Mouse (Mus musculus) retina, embryonic 14.5 days (tissue): ENCODE measurements at regions not wholly inside any gene's neighbourhood (a gene's known extent, or its start where the extent isn't known, plus 50 kb on each side); places are given as distances from the start of the nearest gene placed in this dataset.
"Not testable (repeated sequence)": the region's sequence is repeated elsewhere in the genome, so short reads cannot be mapped to it uniquely, and the experiment has no call there.

Experiments
- DNase-seq: peaks from one replicate; pipeline ENCODE4 v3.0.0-alpha.2; 2015; ENCODE audit warnings: low spot score

DNA sequence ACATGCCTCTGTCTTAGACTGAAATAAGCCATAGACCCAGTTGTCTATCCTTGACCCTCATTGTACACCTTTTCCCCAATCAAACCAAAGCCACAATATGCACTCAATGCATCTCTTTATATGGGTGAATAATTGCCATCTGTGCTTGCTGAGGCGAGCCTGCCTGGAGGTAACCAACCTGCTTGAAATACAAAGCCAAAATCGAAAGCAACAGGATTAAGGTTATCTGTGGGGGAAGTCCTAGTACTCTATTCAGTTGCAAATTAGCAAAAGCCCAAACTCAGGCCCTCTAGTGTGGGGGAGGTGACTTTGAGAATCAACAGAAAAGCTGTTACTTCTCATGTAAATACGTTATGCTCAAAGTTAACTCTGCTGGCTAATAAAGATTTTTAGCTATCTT is 246.2 kb upstream of the Fundc1 start:
- no peak for DNase-seq

GRCm38 (mm10) chrX:17817651-17818050 is 245.5 kb upstream of the Fundc1 start:
- no peak for DNase-seq

GRCm38 (mm10) chrX:17788048-17788447 is 215.9 kb upstream of the Fundc1 start:
- not testable (repeated sequence) for DNase-seq

DNA sequence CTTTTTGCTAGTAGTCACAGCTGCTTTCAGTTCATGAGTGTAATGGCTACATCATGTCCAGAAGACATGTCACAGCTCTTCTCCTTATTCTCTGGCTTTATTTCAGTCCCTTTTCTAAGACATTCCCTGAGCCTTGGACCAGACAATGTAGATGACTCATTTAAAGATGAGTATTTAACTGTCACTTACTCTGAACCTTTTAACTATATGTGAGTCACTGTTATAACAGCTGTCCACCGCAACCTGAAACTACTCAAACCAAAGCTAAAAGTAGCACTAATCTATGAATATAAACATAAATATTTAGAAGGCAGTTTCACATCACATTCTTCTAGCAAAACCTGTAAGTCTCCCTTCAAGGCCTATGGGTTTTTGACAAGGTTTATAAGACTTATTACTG is 203.8 kb upstream of the Fundc1 start:
- no peak for DNase-seq

DNA sequence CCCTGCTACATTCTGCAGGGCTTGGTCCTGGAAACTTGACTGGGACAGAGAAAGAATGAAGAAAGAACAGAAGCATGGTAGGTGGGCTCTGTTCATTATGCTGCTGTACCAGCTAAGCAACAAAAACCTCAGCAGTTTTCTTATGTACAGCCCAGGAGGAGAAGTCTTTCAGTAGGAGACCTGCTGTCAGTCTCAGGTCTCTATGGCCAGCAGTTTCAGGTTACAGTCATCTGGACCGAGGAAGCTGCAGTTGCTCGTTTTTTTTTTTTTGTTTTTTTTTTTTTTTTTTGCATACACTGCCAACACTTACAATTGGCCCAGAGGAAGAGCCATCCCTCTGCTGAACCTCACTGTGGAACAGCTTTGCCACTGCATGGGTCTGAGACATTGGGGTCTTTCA is 180.7 kb upstream of the Fundc1 start:
- DNase-seq, result no peak

- no peak for DNase-seq
Measured at GRCm38 (mm10) chrX:17751466-17751865, 179.3 kb upstream of the Fundc1 start.

DNA sequence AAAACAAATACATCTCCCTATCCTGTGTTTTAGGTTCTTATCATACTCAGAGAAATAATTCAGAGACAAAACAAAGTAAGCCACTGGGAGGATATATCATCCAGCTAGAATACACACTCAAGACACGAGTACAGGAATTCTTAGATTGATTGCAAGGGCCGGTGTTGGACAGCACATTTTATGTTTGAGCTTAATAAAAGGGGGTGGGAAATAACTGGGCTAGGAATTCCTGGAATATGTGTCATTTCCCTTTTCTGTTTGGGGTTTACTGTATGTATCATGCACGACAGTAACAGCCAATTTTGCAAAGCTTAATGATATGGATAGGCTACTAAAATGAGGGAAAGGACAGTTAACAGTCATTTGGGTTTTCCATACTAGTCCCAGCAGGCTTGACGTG is 158.1 kb upstream of the Fundc1 start:
- no peak for DNase-seq

DNA sequence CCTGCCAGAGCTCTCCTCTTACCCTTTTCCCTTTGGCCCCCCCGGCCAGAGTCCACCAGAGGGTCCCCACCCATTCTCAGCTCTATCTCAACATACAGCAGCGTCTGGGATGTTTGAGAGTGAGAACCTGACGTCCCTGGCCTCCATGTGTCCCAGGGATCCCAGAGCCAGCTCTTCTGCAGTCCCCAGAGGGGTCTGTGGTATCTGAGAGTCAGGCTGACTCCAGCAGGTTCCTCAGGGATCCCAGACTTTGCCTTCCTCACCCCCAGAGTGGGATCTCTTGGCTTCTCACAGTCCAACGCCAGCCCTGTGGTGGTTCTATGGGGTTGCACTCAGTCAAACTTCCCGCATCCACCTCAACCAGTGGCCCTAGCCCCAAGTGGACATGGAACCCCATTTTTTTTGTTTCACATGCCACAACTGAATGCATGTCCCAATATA is 153.7 kb upstream of the Fundc1 start:
- DNase-seq, result no peak

DNA sequence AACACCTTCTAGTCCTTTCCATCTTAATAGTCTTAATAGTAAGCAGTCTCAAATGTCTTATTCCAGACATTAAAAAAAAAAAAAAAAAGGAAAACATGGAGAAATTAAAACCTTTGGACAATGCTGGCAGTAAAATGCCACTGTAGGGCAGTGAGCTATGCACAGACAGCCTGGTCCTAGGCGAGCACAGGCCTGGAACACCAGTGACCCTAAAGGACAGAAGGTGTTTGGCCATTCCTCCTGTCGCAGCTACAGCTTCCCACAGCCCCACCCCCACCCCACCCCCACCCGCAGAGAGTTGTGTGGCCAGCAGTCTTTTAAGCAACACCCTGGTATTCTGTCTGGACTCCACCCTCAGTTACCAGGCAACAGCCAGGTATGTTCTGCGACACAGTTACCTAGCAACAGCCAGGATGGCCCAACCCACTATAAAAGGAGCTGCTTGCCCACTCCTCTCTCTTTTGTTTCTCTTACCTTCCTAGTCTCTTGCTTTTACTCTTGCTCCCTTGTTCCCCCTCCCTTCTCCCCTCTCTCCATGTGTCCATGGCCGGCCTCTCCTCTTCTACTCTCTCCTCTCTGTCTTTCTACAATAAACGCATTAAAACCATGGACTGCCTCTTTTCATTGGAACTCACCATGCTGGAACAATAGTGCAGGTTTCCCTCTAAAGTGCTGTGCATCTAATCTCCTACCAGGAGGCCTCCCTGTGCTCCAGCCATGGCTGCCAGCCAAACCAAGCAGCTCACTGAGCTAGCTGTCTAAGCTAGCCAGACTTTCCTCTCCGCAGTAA is 153.1 kb upstream of the Fundc1 start:
- DNase-seq, result no peak

- DNase-seq, result no peak
Measured at GRCm38 (mm10) chrX:17724398-17724797, 152.3 kb upstream of the Fundc1 start.

GRCm38 (mm10) chrX:17721866-17722625 is 149.9 kb upstream of the Fundc1 start:
- not testable (repeated sequence) for DNase-seq

DNA sequence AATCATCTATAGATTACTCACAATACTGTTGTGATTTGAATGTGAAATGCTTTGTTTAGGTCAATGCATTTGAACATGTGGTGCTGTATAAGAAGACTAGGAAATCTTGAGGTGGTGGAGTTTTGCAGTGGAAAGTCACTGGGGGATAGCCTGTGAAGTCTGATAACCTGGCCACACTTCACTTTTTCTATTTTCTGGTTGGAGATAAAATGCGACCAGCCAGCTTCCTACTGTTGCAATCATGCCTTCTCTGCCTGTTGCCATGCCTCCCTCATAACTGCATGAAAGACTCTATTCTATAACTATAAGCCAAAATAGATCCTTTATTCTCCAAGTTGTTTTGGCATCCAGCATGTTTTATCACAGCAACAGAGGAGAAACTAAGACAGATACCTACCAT is 142.4 kb upstream of the Fundc1 start:
- no peak for DNase-seq

GRCm38 (mm10) chrX:17712919-17713318 is 140.8 kb upstream of the Fundc1 start:
- DNase-seq, result no peak

DNA sequence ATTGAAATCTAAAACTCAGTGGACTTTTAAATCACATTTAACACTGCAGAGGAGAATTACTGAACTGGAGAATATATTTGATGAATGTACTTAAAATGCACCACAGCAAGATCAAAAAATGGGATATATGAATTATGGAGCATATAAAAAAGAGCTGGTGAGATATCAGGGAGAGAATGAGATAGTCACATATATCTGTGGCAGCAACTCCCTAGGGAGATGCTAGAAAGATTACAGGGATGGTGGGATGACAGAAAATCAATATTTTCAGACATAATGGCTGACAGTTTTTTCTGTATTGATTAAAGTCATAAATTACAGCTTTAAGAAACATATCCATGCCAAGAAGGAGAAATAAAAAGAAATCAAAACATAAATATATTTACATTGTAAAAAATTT is 140.3 kb upstream of the Fundc1 start:
- peak; percentile 17 for DNase-seq
